Mouse (Mus musculus): ENCODE results near the gene Bcl9l.

The Bcl9l gene

DNA sequence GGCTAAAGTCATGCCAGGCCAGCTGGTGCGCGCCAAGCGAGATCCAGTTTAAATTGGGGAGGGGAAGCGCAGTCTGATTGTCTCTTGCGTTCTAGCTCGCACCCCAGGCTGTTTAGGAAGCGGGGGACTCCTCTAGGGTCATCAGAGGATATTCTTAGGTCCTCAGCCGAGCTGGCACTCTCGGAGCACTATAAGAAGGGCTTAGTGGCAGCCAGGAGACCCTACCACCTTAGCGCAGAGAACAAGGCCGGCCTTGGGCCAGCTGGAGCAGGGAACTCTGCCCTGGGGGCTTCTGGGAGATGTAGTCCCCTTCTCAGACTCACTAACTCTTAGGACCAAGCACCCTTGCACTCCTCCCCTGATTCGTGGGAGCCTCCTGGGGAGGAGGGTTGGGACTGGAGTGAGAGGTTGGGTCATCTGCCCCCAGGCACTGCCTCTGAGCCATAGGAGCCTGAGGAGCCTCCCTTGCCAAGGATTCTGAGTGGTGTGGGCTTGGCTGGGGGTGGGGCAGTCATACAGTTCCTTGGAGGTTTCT is 952 bp downstream of the Bcl9l start:
- no peak for DNase-seq (ENCODE audit: low spot score in 2 of 2)

DNA sequence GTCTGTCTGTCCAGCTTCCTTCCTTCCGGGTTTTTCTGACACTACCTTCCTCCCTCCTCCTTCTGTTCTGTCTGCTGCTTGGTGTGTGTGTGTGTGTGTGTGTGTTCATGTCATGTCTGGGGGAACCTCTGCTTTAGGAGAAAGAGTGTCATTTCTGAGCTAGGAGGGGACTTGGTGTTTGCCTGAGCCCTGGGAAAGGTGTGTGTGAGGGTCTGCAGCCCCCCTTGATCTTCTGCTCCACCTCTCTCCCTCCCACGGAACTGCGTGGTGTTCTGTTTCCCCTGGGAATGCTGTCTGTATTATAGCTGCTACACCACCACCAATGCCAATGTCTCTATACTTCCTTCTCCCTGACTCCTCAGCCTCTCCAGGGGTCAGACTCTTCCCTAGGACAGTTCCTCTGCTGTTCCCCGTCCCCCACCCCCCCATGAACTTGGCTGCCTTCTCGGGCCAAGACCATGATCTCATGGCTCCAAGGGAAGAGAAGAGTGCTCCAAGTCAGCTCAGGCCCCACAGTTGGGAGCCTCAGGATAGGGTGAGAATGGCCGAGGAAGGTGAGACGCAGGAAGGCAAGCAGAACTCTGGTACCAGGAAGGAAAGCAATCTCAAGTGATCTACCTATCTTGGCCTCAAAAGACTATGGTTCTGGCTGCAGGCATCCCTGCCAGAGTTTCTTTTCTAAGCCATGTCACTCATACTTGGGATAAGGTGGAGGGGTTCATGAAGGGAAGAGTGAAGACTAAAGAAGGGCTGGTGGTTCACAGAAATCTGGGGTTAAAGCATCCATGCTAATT is 1.9 kb downstream of the Bcl9l start:
- DNase-seq (ENCODE audit: low spot score in 2 of 2): no peak

DNA sequence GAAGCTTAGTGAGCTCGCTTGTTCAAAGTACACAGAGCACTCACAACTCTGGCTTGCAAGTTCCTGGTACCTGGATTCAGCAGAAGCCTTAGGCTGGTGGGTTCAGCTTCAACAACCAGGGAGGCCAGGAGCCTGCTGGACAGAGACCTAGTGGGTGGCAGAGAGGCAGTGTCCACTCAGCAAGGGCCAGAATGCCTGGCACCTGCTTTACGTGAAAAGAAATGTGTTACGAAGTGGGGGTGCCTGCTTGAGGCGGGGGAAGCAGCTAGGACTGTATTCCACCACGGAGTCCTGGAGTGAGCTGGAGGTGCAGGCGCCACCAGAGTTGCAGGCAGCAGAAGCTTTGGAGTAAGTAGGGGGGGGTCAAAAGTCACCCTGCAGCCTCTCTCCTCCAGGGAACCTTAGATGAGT is 2.5 kb downstream of the Bcl9l start:
- no peak for DNase-seq (ENCODE audit: low spot score in 2 of 2)

DNA sequence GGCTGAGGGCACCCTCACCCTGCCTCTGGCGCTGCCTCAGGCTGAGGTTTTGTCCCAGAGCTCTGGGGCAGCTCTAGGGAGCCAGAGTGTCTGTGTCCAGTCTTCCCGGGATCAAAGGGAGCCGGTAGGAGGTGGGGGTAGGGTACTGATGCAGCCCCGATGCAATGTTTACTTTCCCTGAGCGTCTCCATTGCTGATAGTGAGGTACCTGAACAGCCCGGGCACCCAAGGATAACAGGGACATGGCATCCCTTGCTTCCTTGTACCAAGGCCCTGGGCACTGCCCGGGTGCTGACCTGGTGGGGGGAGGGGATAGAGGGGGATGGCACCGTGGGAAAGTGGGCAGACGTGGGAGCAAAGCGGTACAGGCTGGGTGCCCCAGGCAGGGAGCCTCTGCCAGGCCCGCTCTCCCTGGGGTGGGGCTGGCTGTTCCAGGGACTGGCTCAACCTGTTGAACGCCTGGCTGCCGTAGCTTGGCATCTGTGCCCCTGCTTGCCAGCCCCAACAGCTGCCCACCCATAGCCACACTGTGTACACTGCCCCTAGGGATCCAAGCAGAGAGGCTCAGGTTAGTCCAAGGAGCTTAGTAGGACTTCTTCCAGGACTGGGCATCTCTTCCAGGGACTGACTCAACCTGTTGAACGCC is 3.0 kb downstream of the Bcl9l start:
- DNase-seq (ENCODE audit: low spot score in 2 of 2): no peak

- no peak for DNase-seq (ENCODE audit: low spot score in 2 of 2)
Observed at GRCm38 (mm10) chr9:44486335-44486734, 3.7 kb downstream of the Bcl9l start.

GRCm38 (mm10) chr9:44486741-44487421 is 4.3 kb downstream of the Bcl9l start:
- no peak for DNase-seq (ENCODE audit: low spot score in 2 of 2)

DNA sequence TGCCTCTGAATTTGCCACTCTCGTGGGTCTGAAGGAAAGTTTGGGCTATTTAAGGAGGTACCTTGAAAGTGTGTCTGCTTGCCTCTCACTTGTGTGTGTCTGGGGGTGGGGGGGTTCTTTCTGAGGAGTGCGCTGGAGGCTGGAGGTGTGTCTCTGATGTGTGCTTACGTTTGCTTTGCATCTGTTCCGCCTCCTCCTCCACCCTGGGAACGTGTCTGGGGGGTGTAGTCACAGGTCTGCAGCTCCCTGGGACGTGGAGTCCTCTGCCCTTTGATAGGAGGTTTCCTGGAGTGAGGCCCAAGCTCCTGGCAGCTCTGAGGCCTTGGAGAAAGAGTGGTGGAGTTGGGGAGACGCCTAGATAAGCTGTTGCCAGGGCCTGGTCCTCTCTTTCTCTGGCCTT is 4.8 kb downstream of the Bcl9l start:
- peak in 1 of 2 experiments; percentile 77 for DNase-seq (ENCODE audit: low spot score in 2 of 2)

DNA sequence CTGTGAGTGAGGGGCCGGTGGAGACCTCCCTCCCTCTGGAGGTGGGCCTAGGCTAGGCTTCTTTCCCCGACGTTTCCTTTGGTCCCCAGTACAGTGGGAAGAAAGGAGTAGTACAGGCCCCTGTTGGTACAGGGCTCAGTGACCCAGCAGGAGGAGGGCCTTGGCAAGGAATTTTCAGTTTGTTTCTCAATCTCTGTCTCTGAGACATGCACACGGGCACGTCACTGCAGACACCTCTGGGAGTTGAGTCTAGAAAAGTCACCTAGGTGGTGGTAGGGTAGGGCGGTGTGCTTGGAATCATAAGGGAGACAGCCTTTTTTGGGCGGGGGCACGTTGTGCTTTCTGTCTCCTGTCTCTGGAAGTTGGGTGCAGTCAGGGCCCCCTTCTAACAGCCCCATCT is 5.8 kb downstream of the Bcl9l start:
- no peak for DNase-seq (ENCODE audit: low spot score in 2 of 2)

GRCm38 (mm10) chr9:44488855-44489381 is 6.3 kb downstream of the Bcl9l start:
- peak in 1 of 2 experiments; percentile 78 for DNase-seq (ENCODE audit: low spot score in 2 of 2)

DNA sequence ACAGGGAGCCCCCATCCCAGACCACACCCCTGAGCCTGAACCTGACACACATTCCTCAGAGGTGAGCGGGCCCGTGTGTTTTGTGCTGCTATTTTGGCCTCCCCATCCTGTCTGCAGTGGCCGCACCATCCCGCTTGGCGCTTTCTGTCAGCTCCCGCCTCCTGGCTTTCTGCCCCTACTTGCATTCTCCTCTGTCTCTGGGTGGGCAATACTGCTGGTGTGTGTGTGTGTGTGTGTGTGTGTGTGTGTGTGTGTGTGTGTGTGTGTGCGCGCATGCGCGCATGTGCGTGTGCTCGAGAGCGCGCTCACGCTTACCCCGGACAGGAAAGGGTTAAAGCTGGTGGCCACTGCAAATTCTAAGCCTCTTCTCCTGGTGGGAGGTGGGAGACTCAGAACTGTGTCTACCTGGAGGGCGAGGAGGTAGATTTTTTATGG is 7.0 kb downstream of the Bcl9l start:
- DNase-seq (ENCODE audit: low spot score in 2 of 2): no peak

DNA sequence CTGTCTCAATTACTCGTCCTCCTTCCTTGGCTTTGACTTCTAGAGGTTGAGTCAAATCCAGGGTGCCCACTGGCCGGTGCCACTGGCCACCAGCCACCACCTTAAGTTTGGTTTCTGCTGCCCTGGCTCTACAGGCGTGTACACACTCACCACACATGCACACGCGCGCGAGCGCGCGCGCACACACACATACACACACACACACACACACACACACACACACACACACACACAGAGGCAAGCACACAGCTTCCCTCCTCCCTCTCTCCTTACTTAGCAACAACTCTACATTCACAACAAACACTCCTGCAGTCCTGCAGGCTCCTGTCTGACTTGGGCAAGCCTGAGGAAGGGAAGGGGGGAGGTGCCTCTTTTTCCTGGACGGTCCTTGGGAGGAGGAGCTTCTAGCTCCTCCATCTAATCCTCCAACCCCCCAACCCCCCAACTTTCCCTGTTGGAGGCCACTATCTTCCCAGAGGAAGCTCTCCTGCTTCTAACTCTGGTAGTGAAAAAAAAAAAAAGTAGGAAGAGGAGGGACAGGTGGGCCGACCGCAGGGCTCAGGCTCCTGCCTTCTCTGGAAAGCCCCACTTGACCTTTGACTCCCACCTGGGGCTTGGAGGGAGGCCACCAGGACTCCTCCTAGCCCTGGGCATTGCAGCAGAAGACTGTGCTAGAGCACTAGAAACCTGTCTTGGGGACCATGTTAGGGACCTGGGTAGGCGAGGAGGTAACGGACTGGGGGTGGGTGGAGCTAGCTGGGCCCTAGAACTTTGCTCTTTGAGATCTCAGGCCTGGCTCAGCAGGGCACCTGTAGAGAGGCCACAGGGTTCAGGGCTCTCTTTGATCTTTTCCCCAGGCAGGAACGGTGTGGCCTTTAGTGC is 7.7 kb downstream of the Bcl9l start:
- peak in 1 of 2 experiments; percentile 17 for DNase-seq (ENCODE audit: low spot score in 2 of 2)

GRCm38 (mm10) chr9:44491351-44491750 is 8.7 kb downstream of the Bcl9l start:
- no peak for DNase-seq (ENCODE audit: low spot score in 2 of 2)

DNA sequence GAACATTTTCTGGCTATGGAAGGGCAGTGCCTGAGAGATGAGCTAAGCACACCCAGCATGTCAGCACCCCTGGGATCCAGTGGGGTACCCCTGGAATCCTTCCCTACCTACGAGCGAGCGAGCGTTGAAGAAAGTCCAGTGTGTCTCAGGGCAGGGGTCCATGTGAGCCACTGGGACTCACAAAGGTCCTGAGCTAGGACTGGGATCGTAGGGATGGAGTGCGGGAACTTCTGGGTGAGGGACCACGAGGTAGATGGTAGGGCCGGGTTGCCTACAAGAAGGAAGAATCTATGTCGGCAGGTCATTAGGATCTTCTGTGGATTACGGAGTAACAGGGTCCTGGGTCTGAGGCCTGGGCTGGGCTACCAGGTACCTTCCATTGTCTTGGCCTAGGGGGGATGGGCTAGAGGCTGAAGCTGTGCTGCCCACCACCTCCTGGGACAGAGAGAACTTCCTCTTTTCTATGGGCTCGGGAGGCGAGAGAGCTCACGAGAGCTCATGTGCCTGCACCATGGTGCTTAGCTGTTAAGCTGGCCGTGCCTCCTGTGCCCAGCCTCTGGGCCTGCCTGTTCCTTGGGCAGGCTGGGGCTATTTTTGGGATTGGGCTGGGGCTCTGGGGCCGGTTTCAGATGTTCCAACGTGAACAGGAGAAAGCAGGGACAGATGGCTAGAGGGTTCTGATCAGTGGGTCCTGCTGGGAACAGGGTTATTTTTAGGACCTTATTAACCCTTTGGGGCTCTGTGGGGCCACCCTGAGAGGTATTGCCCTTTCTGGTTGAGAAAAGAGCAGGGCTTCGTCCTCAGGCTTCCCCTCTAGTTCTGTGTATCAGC is 10.2 kb downstream of the Bcl9l start:
- DNase-seq (ENCODE audit: low spot score in 2 of 2): no peak

DNA sequence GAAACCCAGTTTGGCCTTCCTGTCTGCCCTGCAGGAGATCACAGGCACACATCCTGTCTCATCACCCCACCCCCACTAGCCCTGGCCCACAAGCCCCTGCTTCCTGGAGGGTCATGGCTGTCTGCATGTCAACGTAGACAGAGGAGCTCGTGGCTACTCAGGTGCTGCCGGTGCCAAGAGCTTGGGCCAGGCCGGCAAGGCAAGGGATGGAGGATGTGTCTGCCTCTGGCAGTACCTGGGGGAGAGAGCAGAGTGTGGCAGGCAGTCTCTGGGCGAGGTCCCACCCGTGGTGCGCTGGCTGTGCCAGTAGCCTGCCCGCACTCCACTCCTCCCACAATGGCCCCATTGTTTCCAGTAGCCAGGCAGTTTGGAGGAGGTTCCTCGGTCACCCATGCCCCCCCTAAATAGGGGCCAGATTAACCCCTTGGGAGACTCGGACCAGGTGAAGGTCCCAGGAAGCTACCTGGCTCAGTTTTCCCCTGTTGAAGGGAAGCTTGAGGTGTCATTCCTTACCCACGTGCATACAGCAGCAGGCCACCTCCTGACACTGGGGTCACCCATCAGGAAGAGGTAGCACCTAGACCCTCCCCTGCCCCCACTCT is 11.7 kb downstream of the Bcl9l start:
- DNase-seq (ENCODE audit: low spot score in 2 of 2): peak in 1 of 2 experiments; percentile 24

- no peak for DNase-seq (ENCODE audit: low spot score in 2 of 2)
Observed at GRCm38 (mm10) chr9:44494863-44495809, 12.5 kb downstream of the Bcl9l start.

- no peak for DNase-seq (ENCODE audit: low spot score in 2 of 2)
Observed at GRCm38 (mm10) chr9:44495810-44496344, 13.3 kb downstream of the Bcl9l start.

DNA sequence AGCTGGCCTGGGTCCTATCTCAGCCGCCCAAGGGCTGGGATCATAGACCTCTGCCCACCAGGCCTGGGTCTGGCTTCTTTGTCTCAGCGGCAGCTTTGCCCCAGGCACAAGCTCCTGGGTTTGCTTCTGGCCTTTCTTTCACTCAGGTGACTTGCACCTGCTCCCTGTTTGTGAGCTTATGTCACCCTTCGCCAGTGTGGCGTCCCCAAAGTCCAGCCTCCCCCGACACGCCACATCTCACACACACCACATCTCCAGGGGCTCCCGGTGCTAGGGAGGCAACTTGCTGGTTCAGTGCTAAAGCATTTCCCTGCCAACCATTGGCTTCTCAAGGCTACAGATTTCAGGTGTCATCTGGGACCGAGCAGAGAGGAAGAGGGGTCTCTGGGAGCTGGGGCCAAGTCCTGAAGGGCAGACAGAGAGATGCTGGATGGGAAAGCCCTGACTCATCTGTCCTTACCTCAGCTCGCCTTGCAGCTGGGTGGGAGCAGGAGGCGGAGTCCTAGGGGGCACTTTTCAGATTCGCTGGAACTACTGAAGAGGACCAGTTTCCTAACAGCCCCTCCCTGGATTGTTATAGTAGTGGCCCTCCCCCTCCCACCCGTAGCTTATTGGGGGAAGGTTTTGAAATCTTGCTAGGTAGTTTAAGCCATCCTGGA is 14.3 kb downstream of the Bcl9l start:
- DNase-seq (ENCODE audit: low spot score in 2 of 2): peak in 1 of 2 experiments; percentile 17

Measured in urinary bladder, postnatal 4 days (tissue).